Mouse (Mus musculus) kidney, embryonic 14.5 days (tissue): ENCODE measurements at regions not wholly inside any gene's neighbourhood (a gene's known extent, or its start where the extent isn't known, plus 50 kb on each side); places are given as distances from the start of the nearest gene placed in this dataset.

Experiments
- ATAC-seq: fragments of 200-750 bp; cut with Nextera tagmentation; 2 replicates; pipeline ENCODE4 v1.8.0; 2017; ENCODE audit warnings: moderate number of reproducible peaks, mild to moderate bottlenecking, moderate TSS enrichment, moderate library complexity; ENCODE audit not compliant: low FRiP score, low TSS enrichment
- H3K27ac ChIP-seq: fragments of 300-500 bp; sonication (generic); 2 replicates; pipeline ENCODE4 v1.5.1; 2014; ENCODE audit warnings: low read depth, mild to moderate bottlenecking, low read length, moderate library complexity, mixed read lengths
- H3K27me3 ChIP-seq: fragments of 300-500 bp; sonication (generic); 2 replicates; pipeline ENCODE4 v1.6.1; 2014; ENCODE audit warnings: mild to moderate bottlenecking, low read length; ENCODE audit not compliant: control insufficient read depth, insufficient read depth
- H3K36me3 ChIP-seq: fragments of 300-500 bp; sonication (generic); 2 replicates; pipeline ENCODE4 v1.6.1; 2014; ENCODE audit warnings: low read length, mixed read lengths; ENCODE audit not compliant: control insufficient read depth, insufficient read depth
- H3K4me1 ChIP-seq: fragments of 300-500 bp; sonication (generic); 2 replicates; pipeline ENCODE4 v1.6.1; 2014; ENCODE audit warnings: low read length, mixed read lengths; ENCODE audit not compliant: control insufficient read depth, insufficient read depth
- H3K4me2 ChIP-seq: fragments of 300-500 bp; sonication (generic); replicated peaks from 2 replicates; pipeline ENCODE4 v1.6.1; 2014; ENCODE audit warnings: low read depth, mild to moderate bottlenecking, low read length
- H3K4me3 ChIP-seq: fragments of 300-500 bp; sonication (generic); 2 replicates; pipeline ENCODE4 v1.5.1; 2014; ENCODE audit warnings: mild to moderate bottlenecking, low read length
- H3K9ac ChIP-seq: fragments of 300-500 bp; sonication (generic); 2 replicates; pipeline ENCODE4 v1.6.1; 2014; ENCODE audit warnings: low read depth, mild to moderate bottlenecking, low read length, moderate library complexity
- H3K9me3 ChIP-seq: fragments of 300-500 bp; sonication (generic); 2 replicates; pipeline ENCODE4 v1.6.1; 2016; ENCODE audit warnings: low read length; ENCODE audit not compliant: control insufficient read depth
- WGBS: fragments of 180-500 bp; shearing (Covaris S2); extraction: QIAGEN DNeasy Blood & Tissue Kit; methylation state at CpG from one replicate; pipeline ENCODE4 v1.1.7; 2014; 5-methylcytosine and 5-hydroxymethylcytosine counted together

- WGBS = 89% methylated on average over 6 of the region's 6 CpGs
- H3K4me3 ChIP-seq = no peak overlapping the region
- H3K4me2 ChIP-seq = no peak overlapping the region
- no peaks in the 10 kb centered on the region for H3K4me1 ChIP-seq
- H3K36me3 ChIP-seq = no peaks in the 10 kb centered on the region
- H3K27ac ChIP-seq = no peak overlapping the region
- H3K9me3 ChIP-seq = no peaks in the 10 kb centered on the region
- H3K9ac ChIP-seq = no peak overlapping the region
- no peaks in the 10 kb centered on the region for H3K27me3 ChIP-seq
- no peak for ATAC-seq
Observed at GRCm38 (mm10) chr3:69953674-69954329, 53.6 kb upstream of the Otol1 start.

DNA sequence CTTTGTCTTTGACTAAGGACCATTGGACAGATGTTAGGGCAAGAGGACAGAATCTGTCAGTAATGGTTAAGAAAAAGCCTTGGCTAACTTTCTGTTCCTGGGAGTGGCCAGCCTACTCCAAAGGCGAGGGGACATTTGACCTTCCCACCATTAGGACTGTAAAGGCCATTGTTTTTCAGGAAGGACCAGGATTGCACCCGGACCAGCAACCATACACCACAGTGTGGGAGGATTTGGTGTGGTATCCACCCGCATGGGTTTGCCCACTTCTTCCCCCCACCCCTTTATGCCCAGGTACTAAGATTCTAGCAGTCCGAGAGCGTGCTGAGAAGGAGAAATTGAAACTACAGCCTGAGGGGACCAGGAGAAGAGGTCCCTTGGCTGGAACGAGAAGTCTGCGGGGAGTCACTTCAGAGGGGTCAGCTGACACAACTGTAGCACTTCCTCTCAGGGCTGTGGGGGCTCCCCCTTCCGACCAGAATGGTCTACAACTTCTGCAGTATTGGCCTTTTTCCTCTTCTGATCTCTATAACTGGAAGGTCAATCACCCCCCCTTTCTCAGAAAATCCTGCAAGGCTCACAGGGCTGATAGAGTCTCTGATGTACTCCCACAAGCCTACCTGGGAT, 63.2 kb upstream of the Sptssb start:
- whole genome bisulfite sequencing = 43% methylated on average over 8 of the region's 8 CpGs
- peak; percentile 57 for ATAC-seq
- Histone ChIP-seq H3K36me3 (no peaks in the 10 kb centered on the region), H3K4me1 (no peaks in the 10 kb centered on the region), H3K4me2 (no peak overlapping the region), H3K9me3 (no peaks in the 10 kb centered on the region), H3K27me3 (no peaks in the 10 kb centered on the region), H3K9ac (no peak overlapping the region), H3K27ac (no peak overlapping the region), H3K4me3 (no peak overlapping the region)

DNA sequence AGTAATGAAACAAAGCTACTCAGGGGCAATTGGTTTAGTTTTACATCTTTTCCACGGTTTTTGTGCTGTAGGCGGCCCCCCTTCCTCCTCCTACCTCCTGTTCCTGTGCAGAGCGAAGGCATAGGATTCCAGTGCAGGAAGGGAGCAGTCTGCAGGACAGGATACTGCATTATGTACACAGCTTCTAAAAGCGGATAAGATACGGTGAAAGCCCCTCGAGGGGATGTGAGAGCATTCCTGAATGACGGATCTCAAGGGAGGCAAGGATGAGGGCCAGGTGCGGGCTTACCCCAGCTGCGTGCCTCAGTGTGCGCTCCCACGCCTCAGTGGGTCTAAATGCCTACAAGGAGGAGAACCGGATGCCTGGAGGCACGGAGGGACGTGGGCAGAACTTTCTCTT, 53.1 kb upstream of the Sptssb start:
- 8% methylated on average over 14 of the region's 14 CpGs for WGBS
- Histone ChIP-seq H3K27ac (no peak overlapping the region), H3K4me2 (peak overlapping the region; percentile 36), H3K9ac (no peak overlapping the region), H3K4me1 (0 out of 2 replicates have a peak, but pooled peaks cover 8% of the 10 kb centered on the region), H3K36me3 (no peaks in the 10 kb centered on the region), H3K9me3 (no peaks in the 10 kb centered on the region), H3K27me3 (no peaks in the 10 kb centered on the region), H3K4me3 (no peak overlapping the region; the same call in 1 of the 2 replicates)
- ATAC-seq = peak; percentile 85

DNA sequence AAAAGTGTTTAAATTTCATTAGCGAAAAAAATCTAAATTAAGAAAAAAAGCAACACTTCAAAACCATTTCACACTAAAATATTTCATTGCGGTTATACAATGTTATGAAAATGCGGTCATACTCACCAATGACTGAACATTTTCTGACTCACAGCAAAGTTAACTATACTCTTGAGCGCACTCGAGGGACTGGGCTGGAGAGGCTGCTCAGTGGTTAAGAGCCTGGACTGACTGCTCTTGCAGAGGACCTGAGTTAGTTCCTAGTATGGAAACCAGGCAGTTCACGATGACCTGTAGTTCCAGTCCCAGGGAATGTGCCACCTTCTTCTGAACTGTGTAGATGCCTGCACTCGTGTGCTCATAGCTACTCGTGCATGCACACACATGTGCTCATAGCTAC, 50.3 kb upstream of the Sptssb start:
- no peaks in the 10 kb centered on the region for H3K36me3 ChIP-seq
- no peaks in the 10 kb centered on the region for H3K9me3 ChIP-seq
- no peaks in the 10 kb centered on the region for H3K27me3 ChIP-seq
- no peak overlapping the region for H3K4me2 ChIP-seq
- WGBS = 86% methylated on average over 8 of the region's 8 CpGs
- H3K9ac ChIP-seq = no peak overlapping the region
- ATAC-seq = no peak
- H3K4me3 ChIP-seq = no peak overlapping the region
- H3K27ac ChIP-seq = no peak overlapping the region
- H3K4me1 ChIP-seq = 0 out of 2 replicates have a peak, but pooled peaks cover 8% of the 10 kb centered on the region
